Mouse (Mus musculus): ENCODE results near the gene Ttc23.

Gene Ttc23

DNA sequence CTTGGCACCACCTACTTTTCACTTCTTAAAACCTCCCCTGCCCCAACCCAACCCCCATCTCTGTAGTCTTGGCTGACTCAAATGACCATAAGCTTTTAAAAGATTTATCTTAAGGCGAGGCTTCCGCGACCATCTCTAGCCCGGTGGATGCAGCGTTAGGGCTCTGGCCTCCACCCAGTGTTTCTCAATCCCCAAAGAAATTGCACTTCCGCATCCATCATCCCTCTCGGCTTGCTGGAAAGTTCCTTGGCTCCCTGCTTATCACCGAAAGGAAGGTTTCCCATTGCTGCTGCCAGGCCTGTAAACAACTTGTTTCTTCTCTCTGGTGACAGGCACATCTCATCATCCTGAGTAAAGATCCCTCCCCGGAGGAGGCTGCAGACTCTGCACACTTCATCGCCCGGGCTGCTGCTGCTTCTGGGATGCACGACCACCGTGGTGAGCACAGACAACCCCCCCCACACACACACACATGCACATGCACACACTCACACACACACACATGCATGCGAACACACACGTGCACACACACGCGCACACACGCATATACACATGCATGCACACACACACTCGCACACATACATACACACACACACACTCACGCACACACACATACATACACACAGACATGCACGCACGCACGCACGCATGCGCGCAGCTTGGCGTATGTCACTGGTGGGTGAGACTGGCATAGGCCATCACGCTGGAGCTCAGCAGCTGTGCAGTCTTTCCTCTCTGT is 50.9 kb downstream of the Ttc23 start:
- peak; percentile 47 for DNase-seq (ENCODE audit: low spot score)

DNA sequence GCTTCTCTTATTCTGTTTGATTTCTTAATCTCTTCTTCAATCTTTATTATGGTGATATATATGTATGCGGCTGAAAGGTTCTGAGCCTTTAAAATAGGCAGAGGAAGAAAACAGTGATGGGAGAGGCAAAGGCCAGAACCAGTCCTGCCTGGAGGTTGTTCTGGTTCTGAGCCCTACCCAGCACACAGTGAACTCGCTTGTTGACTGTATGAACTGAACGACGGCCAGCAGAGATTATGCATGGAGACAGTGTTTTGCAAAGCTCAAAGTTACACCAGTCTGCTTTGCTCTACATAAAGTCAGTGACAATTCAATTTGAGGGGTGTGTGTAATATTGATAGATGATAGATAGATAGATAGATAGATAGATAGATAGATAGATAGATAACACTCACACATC is 52.1 kb downstream of the Ttc23 start:
- DNase-seq (ENCODE audit: low spot score), result peak; percentile 67

DNA sequence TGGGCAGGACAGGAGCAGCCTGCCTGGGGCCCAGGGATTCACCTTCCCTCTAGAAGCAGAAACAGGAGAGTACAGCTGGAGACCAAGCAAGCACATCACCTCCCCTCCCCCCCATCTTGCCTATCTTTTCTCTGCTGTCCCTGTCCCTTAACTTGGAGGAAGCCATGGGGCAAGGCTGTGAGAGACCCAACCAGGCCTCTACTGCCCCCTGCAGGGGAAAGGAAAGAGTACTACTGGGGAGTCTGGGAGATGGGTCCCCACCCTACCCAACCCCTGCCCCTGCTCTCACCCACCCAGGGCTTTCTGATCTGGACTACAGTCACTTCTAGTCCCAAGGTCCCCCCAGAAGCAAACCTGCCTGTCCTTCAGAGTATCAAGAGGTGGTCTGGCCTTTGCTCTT is 53.6 kb downstream of the Ttc23 start:
- peak; percentile 66 for DNase-seq (ENCODE audit: low spot score)

DNA sequence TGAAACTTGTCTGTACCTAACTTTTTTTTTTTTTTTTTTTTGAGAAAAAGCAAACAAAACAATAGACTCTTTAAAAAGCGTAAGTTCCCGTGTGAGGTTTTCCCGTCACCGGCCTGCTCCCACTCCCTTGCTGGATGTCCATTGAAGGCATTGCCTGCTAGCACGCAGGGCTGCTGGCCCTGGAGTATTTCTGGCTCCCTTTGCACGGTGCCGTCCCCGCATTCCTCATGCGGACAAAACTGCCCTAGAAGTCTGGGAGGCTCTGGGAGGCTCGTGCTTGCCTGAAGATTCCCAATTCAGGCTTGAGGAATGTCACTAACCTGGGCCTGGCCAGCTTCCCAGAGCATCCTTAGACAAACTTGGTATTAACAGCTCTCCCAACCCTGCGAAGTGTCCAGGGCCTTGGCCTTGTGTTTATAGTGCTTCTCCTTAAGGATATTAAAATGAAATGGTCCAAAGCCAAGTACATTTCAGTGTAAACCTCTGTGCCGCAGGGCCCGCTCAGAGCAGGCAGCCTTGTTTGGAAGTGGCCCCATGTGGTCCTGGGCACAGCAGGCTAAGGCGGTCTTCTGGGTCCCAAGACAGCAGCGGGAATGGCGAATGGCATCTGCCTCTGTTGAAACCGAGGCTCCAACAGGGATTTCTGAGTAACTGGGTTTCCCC is 54.2 kb downstream of the Ttc23 start:
- DNase-seq (ENCODE audit: low spot score), result peak; percentile 49

DNA sequence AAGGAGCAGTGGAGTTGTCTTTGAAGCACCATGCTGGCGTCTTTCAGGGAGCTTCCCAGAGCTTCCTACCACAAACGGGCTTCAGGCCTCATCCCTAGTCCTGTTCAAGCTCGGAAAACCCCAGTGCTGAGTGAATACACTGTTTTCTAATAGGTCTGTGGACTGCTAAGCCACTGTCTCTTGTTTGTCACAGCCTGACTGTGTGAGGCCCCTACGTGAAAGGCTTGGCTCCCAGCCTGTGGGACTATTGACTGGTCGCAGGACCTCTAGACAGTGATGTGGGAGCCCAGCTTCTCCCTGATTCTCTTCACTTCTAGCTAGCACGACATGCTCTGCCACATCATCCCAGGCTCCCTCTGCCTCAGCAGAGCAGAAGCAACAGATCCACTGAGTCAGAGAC is 61.0 kb downstream of the Ttc23 start:
- DNase-seq (ENCODE audit: low spot score), result no peak

DNA sequence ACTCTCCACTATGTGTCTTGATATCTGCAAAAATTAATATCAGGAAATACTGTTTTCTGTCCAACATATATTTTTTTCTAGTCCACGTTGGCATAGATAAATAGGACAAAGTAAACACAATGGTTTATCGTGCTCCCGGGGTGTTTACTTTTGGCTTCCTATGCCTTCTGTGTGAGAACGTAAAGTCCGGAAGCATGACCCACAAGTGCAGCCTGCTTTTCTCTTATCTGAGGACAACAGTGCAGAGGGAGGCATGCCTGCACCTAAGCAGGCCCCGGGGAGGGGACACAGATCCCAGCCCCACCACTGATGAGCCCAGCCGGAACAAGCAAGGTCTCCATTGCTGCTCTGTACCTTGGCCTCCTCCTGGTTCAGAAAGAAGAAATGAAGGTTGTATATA is 63.0 kb downstream of the Ttc23 start:
- no peak for DNase-seq (ENCODE audit: low spot score)

DNA sequence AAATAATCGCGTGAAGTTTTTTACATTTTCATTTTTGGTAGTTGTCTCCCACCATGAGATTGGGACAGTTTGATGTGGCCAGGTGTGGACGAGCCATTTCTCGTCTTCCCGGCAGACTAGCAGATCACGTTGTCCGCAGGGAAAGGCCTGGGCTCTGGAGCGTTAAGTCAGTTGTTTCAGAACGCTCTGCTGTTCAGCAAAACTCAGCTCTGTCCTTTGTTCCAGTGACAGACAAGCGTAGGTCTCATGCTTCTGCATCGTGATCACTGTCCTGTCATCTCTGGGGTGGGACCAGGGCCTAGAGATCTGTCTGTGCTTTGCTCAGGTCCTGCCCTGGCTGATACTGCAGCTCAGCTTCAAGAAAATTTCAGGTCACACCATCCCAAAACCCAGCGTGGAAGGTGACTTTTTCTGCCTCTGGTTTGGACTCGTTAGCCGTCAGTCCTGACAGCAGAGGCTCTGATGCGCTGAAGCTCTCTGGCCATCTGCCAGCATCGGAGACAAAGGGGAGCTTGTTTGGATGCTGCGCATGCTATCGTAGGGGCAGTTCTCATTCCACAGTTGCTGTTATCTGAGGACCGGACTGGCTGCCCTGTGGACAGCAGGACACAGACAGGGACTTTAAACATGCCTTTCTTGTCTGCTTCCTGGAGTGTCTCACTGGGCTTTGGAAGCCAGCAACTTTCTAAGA is 66.8 kb downstream of the Ttc23 start:
- peak; percentile 32 for DNase-seq (ENCODE audit: low spot score)

DNA sequence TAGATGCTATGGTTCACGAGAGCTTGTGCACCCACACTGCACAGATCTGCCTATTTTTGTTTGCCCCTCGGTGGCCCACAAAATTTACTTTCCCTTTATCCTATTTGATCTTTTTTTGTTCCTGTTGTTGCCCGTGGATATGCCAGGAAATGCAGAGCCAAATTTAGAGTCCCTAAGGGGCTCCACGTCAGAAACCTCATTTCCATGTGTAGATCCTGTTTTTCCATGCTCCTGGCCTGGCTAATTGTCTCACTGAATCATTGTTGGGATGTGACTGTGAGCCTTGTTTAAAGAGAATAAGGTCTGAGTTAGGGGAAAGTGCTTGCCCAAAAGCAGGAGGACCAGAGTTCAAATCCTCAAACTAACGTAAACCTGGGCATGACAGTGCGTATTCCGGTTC is 68.0 kb downstream of the Ttc23 start:
- no peak for DNase-seq (ENCODE audit: low spot score)

DNA sequence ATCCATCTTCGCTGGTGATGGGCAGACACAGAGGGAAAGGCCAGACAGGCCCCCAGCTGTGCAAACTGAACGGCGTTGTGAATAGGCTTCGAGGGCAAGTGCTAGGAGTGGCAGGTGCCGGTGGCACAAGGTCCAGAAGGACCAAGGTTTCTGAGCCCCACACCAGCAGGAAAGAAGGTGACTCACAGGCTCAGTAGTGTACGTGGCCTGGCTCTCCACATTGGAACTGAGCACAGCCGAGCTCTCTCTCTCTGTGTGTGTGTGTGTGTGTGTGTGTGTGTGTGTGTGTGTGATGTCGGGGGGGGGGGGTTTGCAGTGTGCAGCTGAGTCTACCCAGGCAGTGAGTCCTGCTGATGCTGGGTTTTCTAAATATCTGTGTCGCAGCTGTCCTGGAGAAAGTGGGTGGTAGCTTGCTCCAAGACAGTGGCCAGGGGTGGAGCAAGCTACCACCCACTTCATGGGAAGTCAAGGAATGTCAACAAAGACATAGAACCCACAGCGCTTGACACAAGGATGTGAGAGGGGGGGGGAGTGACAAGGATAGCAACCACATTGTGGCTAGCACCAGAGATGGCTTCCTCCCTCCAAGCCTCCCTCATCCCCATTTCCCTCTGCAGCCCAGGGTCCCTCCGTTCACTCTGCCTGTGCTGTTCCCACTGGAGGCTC is 69.1 kb downstream of the Ttc23 start:
- DNase-seq (ENCODE audit: low spot score), result no peak

DNA sequence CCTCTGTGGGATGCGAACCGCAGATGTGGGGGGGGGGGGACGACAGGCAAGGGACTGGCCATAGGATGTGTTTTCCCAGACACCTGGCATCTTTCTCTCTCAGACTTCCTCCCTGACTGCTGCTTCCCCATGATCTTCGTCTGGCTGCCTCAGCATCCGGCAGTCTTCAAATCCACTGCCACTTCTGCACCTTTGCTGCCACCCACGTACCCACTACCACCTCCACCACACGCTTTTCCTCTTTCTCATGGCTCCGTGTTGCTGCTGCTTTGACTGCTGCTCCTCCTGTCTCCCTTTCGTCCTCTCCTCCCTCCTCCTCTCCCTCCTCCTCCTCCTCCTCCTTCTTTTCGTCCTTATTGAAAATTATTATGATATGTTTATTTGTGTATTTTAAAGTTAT is 69.7 kb downstream of the Ttc23 start:
- no peak for DNase-seq (ENCODE audit: low spot score)

DNA sequence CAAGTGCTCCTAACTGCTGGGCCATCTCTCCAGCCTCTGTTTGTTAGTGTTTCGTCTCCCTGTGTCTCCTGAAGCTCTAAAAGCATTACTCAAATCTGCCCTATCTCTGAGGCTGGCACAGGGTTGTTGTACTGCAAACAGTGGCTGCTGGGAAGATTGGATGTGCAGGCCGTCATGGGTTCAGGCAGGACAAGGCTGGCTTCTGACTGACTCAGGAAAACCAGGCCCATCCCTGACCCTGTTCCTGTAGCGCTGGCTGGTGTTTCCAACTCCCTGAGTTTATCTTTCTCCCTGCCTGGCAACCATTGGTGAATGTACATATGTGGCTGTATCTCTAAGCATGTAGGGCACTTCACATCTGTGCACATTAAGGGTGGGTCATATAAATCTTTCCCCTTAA is 70.3 kb downstream of the Ttc23 start:
- no peak for DNase-seq (ENCODE audit: low spot score)

DNA sequence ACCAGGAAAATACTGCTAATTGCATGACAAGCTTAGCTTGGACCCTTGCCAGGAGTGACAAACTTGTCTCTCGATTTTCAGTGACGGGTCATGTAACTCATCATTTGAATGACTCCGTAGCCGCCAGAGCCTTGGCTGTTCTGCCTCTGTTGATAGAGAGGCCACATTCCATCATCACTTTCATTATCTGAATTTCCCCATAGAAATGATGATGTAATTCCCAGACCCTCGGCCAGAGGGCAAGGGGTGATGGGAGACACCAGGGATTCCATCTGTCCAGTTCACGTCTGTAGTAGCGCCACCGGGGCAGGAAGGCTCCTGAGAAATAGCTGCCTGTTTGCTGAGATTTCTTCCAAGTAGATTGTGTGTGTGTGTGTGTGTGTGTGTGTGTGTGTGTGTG is 71.6 kb downstream of the Ttc23 start:
- DNase-seq (ENCODE audit: low spot score), result no peak

DNA sequence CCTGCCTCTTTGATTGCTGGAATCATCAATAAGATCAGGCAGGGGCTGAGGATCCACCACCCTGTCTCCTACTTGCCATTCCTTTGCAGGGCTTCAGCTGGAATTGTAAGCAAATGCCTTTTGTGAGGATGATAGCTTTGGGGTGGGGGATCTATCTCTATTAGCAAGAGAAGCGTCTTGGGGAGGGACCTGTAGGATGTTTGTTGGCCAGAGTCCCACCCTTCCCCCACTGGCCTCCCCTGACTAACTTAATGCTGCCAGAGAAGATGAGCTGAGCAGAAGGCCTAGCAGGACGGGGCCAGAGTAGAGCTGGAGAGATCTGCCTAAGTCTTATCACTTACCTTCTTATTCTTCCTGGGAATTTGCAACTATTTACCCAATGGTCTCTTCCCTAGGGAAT is 75.0 kb downstream of the Ttc23 start:
- DNase-seq (ENCODE audit: low spot score), result no peak

DNA sequence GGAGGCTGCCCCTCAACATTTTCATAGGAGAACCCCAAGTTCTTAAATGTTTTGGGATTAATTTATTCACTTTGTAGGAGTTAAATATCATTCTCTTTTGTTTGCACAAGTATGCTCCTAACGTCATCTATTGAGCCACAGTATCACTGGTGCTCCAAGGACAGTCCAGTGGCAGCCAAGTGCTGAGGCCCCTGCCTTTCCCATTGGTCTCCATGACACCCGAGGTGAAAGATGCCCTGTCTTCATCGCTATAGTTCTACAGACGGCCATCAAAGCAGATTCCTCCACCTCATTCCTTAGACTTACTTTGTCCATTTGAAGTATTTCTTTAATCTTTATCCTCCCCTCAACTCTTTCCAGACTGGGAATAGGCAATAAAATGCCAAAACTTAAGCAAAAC is 77.3 kb downstream of the Ttc23 start:
- no peak for DNase-seq (ENCODE audit: low spot score)

DNA sequence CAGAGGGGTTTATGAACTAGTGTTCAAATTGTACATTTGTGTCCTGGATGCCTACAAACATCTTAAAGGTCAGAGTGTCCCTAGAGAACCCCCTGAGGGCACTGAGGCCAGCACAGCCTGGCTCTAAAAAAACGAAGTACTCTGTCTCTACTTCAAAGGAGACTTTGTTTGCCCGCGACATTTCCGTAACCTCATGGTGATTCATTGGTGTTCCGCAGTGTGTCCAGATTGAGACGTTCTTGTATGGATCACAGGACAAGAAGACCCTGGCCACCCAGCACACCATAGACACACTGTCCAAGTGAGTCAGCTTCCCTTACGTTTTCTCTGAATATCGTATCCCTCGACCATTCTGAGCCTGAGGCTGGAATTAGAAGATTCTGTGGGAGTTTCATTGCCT is 77.8 kb downstream of the Ttc23 start:
- DNase-seq (ENCODE audit: low spot score), result no peak

DNA sequence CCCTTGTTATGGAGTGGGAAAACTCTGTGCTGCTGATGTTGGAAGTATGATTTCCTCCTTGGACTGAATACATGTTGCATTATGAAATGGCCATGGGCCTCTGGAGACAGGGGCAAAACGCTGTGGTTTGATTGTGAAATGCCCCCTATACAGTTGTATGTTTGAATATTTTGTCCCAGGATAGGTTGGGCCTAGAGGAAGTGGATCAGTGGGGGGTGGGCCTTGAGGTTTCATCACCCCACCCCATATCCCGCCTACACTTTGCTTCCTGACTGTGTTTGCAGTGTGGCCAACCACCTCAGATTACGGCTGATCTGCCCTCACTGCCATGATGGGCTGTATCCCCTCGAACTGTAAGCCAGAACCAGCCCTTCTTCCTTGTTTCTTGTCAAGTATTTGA is 81.0 kb downstream of the Ttc23 start:
- no peak for DNase-seq (ENCODE audit: low spot score)

DNA sequence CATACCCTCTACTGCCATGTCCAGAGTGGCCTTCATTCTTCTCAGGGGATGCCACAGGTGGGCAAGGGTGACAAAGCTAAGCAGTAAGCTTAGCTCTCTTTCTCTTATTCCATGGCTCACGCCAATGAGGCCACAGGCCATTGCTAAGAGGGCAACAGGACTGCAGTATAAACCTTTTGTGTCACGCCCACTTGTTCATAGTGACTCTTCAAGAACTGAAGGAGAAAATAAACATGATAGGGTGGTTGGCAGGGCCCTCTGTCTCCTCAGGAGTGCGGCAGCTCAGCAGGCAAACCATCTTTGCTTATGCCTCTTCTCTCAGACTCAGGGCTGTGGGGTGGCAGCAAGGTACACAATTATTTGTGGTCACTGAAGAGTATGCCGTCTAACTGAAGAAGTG is 81.6 kb downstream of the Ttc23 start:
- no peak for DNase-seq (ENCODE audit: low spot score)

DNA sequence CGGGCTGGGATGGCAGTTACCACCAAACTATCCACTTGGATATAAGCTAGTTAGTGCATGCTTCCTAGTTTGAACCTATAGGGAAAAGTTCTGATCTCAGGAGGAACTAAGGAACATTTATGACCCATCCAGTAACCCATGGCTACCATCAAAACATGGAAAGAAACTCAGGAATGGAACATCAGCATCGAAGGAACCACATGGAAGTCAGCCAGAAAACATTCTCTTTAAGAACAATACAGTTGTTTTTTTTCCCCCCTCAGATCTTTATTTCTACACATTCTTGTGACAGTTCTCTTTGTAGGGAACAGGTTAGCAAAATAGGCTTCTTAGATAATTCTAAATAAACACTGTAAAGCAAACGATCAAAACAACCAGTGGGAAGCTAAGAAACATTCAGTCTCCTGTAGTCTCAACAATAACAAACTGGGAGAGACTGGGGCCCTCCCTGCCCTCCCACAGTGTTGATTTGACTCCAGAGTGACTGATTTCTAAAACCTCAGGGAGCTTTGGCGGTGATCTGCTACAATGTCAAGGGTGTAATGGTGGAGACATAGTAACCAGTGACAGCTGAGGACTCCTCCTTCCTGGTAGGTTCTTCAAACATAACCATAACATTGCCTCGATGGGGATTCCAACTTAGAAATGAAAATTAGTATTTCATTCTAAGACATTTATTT is 83.4 kb downstream of the Ttc23 start:
- DNase-seq (ENCODE audit: low spot score), result no peak

DNA sequence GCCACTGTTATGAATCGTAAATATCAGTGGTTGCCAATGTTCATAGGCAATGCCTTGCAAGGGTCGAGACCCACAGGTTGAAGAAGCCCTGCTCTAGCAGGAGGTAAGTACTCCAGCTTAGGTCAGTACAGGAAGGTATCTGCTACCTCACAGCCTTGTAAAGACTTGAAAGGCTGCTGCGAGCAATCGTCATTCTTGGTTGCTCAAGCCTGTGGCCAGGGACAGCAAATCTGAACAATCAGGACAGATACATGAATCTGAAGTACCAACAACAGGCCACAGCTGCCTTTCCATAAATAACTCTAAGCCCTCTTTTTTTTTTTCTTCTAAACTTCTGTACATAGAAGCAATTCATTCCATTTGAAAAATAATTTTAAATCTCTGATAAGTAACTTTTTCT is 85.1 kb downstream of the Ttc23 start:
- DNase-seq (ENCODE audit: low spot score), result no peak

DNA sequence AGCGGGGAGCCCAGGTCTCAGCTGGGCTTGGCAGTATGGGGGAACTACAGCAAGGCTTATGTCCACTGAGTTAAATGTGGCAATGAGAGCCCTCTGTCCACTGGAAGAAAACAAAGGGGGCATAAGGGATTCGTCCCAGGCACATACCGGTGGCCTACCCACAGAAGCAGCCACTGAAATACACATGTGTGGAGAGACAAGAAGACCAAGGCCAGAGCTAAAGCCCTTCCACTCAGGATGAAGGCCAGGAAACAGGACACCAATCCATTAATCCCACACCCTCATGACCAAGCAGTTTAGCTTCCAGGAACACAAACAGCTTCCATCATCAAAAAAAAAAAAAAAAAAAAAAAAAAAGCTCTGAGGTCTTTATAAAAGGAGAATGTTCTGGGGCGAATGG is 93.2 kb downstream of the Ttc23 start:
- DNase-seq (ENCODE audit: low spot score), result no peak

DNA sequence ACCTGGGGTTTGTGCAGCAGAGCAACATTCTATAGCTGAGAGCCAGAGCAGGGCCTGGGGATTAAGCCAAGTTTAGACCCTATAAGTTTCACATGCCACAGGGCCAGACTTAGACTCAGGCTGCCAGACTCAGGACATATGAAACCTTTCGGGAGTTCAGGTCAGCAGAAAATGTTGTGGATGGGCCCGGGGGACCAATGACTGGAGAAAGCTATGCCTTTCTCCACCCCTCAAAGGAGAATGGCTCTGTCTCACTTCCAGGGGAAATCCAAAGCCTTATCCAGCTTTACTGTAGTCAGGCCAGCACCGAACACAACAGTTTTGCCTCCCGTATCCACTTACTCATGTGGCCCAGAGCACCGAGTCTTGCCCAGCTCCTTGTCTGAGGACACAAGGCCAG is 93.6 kb downstream of the Ttc23 start:
- no peak for DNase-seq (ENCODE audit: low spot score)

DNA sequence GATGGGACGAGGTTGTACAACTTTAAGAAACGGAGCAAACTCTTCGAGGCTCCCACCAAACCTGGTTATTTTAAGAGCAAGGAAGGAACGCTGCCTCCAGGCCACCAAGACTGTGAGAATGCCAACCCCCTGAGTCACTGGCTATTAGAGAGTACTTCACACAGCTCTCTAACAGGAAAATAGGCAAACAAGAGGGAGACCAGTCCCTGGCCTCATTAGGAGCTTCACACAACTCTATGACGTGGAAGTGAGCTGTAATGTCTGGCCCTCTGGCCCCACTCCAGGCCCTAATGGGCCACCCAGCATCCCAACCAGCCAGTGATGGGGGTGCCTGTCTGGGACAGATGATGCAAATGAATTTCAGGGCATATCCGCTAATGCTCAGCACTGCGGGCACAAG is 94.5 kb downstream of the Ttc23 start:
- DNase-seq (ENCODE audit: low spot score), result peak; percentile 55

Measured in urinary bladder, postnatal 14 days (tissue).